ENCODE assay signal across 8 mouse cellular contexts in the genomic region with DNA sequence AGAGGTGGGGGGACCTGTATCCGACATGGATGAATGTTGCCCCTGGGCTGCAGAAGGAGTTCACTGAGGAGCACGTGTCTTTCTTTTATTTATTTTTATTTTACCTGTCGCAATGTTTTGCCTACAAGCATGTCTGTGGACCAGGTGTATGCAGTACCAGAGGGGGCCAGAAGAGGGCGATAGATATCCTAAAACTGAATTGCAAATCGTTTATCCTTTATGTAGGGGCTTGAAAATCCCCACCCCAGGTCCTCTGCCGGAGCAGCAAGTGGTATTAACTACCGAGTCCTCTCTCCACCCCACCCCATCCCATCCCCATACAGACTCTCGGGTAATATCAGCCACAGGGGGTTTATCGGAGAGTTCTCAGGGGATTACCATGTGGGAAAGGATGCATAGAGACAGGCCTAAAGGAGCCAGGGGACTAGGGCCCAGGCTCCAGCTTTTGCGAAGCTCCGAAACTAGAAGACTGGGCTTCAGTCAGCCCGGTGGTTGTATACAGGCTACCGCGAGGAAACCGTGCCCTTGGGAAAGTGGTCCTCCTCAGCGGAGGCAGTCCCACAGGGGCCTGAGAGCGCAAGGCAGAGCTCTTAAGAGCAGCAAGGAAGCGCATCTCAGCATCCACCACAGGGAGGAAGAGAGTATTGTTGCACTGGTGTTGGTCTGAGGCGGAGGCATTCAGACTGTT. TPM values are rescaled to one million over a fixed set of nuclear protein-coding genes. Genes with fewer than 3 reads are reported as not detected.
DNase-seq lines count a peak whose midpoint lies in the region; ATAC-seq and TF ChIP-seq lines count a peak whose summit lies in the region.

No protein-coding gene starts in this region.

- DNase-seq in NIH3T3 (ENCODE audit: low read depth) = peak; percentile 67
- DNase-seq in cerebellum, adult 2 months = peak; percentile 48 to 72
- DNase-seq in forelimb bud, embryonic 11.5 days (ENCODE audit: low read depth, low spot score) = peak; percentile 82
- DNase-seq in hindbrain, embryonic 14.5 days (ENCODE audit: low spot score) = peak; percentile 76
- peak; percentile 26 for DNase-seq in left cerebral cortex, adult 11 months (ENCODE audit: low spot score)
- DNase-seq in lung, postnatal 25 days (ENCODE audit: low spot score) = peak; percentile 59
- DNase-seq in right cerebral cortex, postnatal 14 days = peak; percentile 59
- peak; percentile 60 for DNase-seq in urinary bladder, postnatal 25 days (ENCODE audit: low spot score)

- no peaks in the 10 kb centered on the region for H3K9me3 ChIP-seq in hindbrain, embryonic 14.5 days (ENCODE audit: control insufficient read depth, low read length)

- no peaks in the 10 kb centered on the region for H3K4me1 ChIP-seq in cerebellum, adult 2 months (ENCODE audit: control insufficient read depth, insufficient read depth, low read length)
- H3K4me1 ChIP-seq in hindbrain, embryonic 14.5 days (replicated peaks; ENCODE audit: control insufficient read depth, insufficient read depth, low read length) = no peaks in the 10 kb centered on the region

- peak; percentile 51; the same call in 1 of the 2 replicates for TF ChIP-seq CTCF in cerebellum, adult 2 months (IDR thresholded peaks at IDR 0.05; ENCODE audit: borderline replicate concordance, insufficient read depth, low read depth, low read length)

- no peak overlapping the region for H3K27ac ChIP-seq in cerebellum, adult 2 months (ENCODE audit: insufficient read depth, low read length)
- peak overlapping the region; percentile 61; the same call in 1 of the 2 replicates for H3K27ac ChIP-seq in hindbrain, embryonic 14.5 days

- peak overlapping the region; percentile 51 for H3K4me2 ChIP-seq in hindbrain, embryonic 14.5 days (replicated peaks)

- H3K4me3 ChIP-seq in cerebellum, adult 2 months (replicated peaks; ENCODE audit: insufficient read depth, low read depth, low read length) = peak overlapping the region; percentile 23
- H3K4me3 ChIP-seq in hindbrain, embryonic 14.5 days (replicated peaks; ENCODE audit: low read length) = peak overlapping the region; percentile 25

- WGBS in cerebellum, adult 2 months = 18% methylated on average over 19 of the region's 19 CpGs
- 21% methylated on average over 19 of the region's 19 CpGs for WGBS in hindbrain, embryonic 14.5 days

- peak overlapping the region; percentile 45; the same call in 1 of the 2 replicates for H3K9ac ChIP-seq in hindbrain, embryonic 14.5 days

- H3K27me3 ChIP-seq in cerebellum, adult 2 months (ENCODE audit: control insufficient read depth, insufficient read depth, low read length) = no peaks in the 10 kb centered on the region
- no peaks in the 10 kb centered on the region for H3K27me3 ChIP-seq in hindbrain, embryonic 14.5 days (ENCODE audit: control insufficient read depth, insufficient read depth, low read length)

- no peak for TF ChIP-seq POLR2A in cerebellum, adult 2 months (IDR thresholded peaks at IDR 0.05; ENCODE audit: borderline replicate concordance, insufficient read depth, low read length)

- peak; percentile 70; the same call in 1 of the 2 replicates for ATAC-seq in hindbrain, embryonic 14.5 days (ENCODE audit: low FRiP score)

- no peaks in the 10 kb centered on the region for H3K36me3 ChIP-seq in hindbrain, embryonic 14.5 days (replicated peaks; ENCODE audit: control insufficient read depth, insufficient read depth)

RNA-seq across cellular contexts. Expression of a gene that starts 38.1 kb away (rescaled TPM):
- polyA plus RNA-seq in cerebellum, adult 2 months (2012; rRNA removed) = 684 and 752 TPM in 2 replicates
- 568 TPM in 2 replicates for polyA plus RNA-seq in hindbrain, embryonic 14.5 days (2014; fragmentation: Nextera tagmentation; extraction: Ambion mirVana)

RNA-seq across cellular contexts. Expression of a gene that starts 40.2 kb away (rescaled TPM):
- 39.8 and 41.1 TPM in 2 replicates for polyA plus RNA-seq in cerebellum, adult 2 months (2012; rRNA removed)
- 132 and 134 TPM in 2 replicates for polyA plus RNA-seq in hindbrain, embryonic 14.5 days (2014; fragmentation: Nextera tagmentation; extraction: Ambion mirVana)

RNA-seq across cellular contexts. Expression of a gene that starts 40.4 kb away (rescaled TPM):
- 28.8 and 30.2 TPM in 2 replicates for polyA plus RNA-seq in cerebellum, adult 2 months (2012; rRNA removed)
- 24.6 and 25.3 TPM in 2 replicates for polyA plus RNA-seq in hindbrain, embryonic 14.5 days (2014; fragmentation: Nextera tagmentation; extraction: Ambion mirVana)

Comparison
In these comparisons a context has a peak if more than half of its experiments do, and no peak if none do; other contexts are left out.
1. DNase-seq: peak in every context shown above with its lines; median percentile 82 in forelimb bud, embryonic 11.5 days; 76 in hindbrain, embryonic 14.5 days; 67 in NIH3T3; 60 in cerebellum, adult 2 months; 60 in urinary bladder, postnatal 25 days; 59 in lung, postnatal 25 days; 59 in right cerebral cortex, postnatal 14 days; 26 in left cerebral cortex, adult 11 months.